8 mouse cellular contexts compared by ENCODE assay signal in genomic region chr2:130563212-130564055, GRCm38 (mm10). TPM values are rescaled to one million over a fixed set of nuclear protein-coding genes. Genes with fewer than 3 reads are reported as not detected.
DNase-seq lines count a peak whose midpoint lies in the region; ATAC-seq and TF ChIP-seq lines count a peak whose summit lies in the region.

TSS of gene Mrps26 (plus strand) at chr2:130563742.

- H3K9me3 ChIP-seq in ES-E14 (ENCODE audit: control insufficient read depth, insufficient read depth, low read depth, low read length), result no peaks in the 10 kb centered on the region
- H3K9me3 ChIP-seq in forebrain, embryonic 15.5 days, result no peaks in the 10 kb centered on the region

- H3K4me3 ChIP-seq in ES-E14 (ENCODE audit: insufficient read depth in 1 of 2, low read depth in 1 of 2, low read length in 2 of 2, poor library complexity in 1 of 2, severe bottlenecking in 1 of 2), result peak within 1 kb of the TSS; percentile 92
- peak within 1 kb of the TSS; percentile 92 for H3K4me3 ChIP-seq in forebrain, embryonic 15.5 days
- peak within 1 kb of the TSS; percentile 94 for H3K4me3 ChIP-seq in lung, adult 2 months (replicated peaks; ENCODE audit: extremely low read depth, low read depth, low read length)

- under 1% methylated on average over 61 of the region's 61 CpGs for WGBS in forebrain, embryonic 15.5 days
- WGBS in lung, adult 2 months, result 1% methylated on average over 61 of the region's 61 CpGs

- in situ Hi-C loops in ES-E14 (cut with MboI; ENCODE audit: low sequenced_read_pairs in 2 of 2, unreplicated experiment in 2 of 2), result no loop called here

- peaks cover 6% of the 10 kb centered on the region; the same call in 1 of the 2 replicates for H3K36me3 ChIP-seq in ES-E14 (ENCODE audit: control insufficient read depth, insufficient read depth, low read length, poor library complexity, severe bottlenecking)
- peaks cover 16% of the 10 kb centered on the region for H3K36me3 ChIP-seq in forebrain, embryonic 15.5 days

- no peak within 1 kb of the TSS for H3K27ac ChIP-seq in ES-E14 (ENCODE audit: insufficient read depth, low read depth, low read length, poor library complexity, severe bottlenecking)
- peak within 1 kb of the TSS; percentile 57 for H3K27ac ChIP-seq in forebrain, embryonic 15.5 days (replicated peaks)

- TF ChIP-seq POLR2A in lung, adult 2 months (IDR thresholded peaks at IDR 0.05; ENCODE audit: borderline replicate concordance, extremely low read depth, low read depth, low read length), result peak; percentile 78; the same call in 1 of the 2 replicates

- no peaks in the 10 kb centered on the region for H3K27me3 ChIP-seq in forebrain, embryonic 15.5 days

- intact Hi-C loops in heart, postnatal 25 days (cut with DNase I), result loop anchor here (5.0 kb wide), 1 partner anchor 34 kb away; no protein-coding TSS in a partner anchor

- H3K4me2 ChIP-seq in forebrain, embryonic 15.5 days (replicated peaks), result peak within 1 kb of the TSS; percentile 73

- peak; percentile 38; the same call in 1 of the 2 replicates for TF ChIP-seq CTCF in lung, adult 2 months (IDR thresholded peaks at IDR 0.05; ENCODE audit: insufficient read depth, low read length)

- peak; percentile 90 for DNase-seq in ES-E14 (ENCODE audit: low read depth, low spot score)
- peak; percentile 94 for DNase-seq in cerebellum, adult 11-12 months
- DNase-seq in heart, postnatal 25 days (ENCODE audit: low spot score), result peak; percentile 89
- peak; percentile 91 to 95 for DNase-seq in layer of hippocampus, adult 18-20 months (ENCODE audit: low spot score in 2 of 2)
- peak; percentile 87 for DNase-seq in lung, adult 2 months
- DNase-seq in thymus, adult 18-20 months, result peak; percentile 89 to 91

- peak within 1 kb of the TSS; percentile 91 for H3K9ac ChIP-seq in ES-E14 (ENCODE audit: insufficient read depth, low read depth, low read length, poor library complexity, severe bottlenecking)
- peak within 1 kb of the TSS; percentile 74 for H3K9ac ChIP-seq in forebrain, embryonic 15.5 days (replicated peaks)

- ATAC-seq in forebrain, embryonic 15.5 days (replicated peaks), result peak; percentile 99
- ATAC-seq in neutrophil, adult 5-6 weeks (ENCODE audit: extremely low read depth, insufficient number of reproducible peaks, low FRiP score, poor library complexity, severe bottlenecking), result peak; percentile 91

- H3K4me1 ChIP-seq in ES-E14 (ENCODE audit: control insufficient read depth in 2 of 2, insufficient read depth in 2 of 2, low read length in 2 of 2, poor library complexity in 1 of 2), result peaks cover 0 to 9% of the 10 kb centered on the region in 2 experiments; a peak in 2 of 4 replicates
- peaks cover 23% of the 10 kb centered on the region for H3K4me1 ChIP-seq in forebrain, embryonic 15.5 days
- peaks cover 5% of the 10 kb centered on the region for H3K4me1 ChIP-seq in lung, adult 2 months (ENCODE audit: control insufficient read depth, insufficient read depth, low read length)

TF ChIP-seq in ES-E14, 5 proteins besides CTCF, POLR2A, EP300 and RAD21:
- TF ChIP-seq ZNF384 (IDR thresholded peaks at IDR 0.05; ENCODE audit: low read depth, low read length), result no peak
- TF ChIP-seq HCFC1 (IDR thresholded peaks at IDR 0.05; ENCODE audit: borderline replicate concordance, insufficient read depth, low read length), result peak; percentile 59

RNA-seq across cellular contexts. Expression of gene Mrps26, which starts in this region (rescaled TPM):
- 42.6 and 57.0 TPM in 2 replicates for total RNA-seq in ES-E14 (2012; rRNA removed)
- polyA plus RNA-seq in forebrain, embryonic 15.5 days (2015; fragmentation: Nextera tagmentation; extraction: Ambion mirVana), result 77.8 and 82.3 TPM in 2 replicates
- 10 to 100 TPM; 73.0 to 73.7 TPM for total RNA-seq in heart, postnatal 25 days (2021)
- 10 to 100 TPM; 81.6 to 85.7 TPM for total RNA-seq in layer of hippocampus, adult 18-20 months (2021)
- 46.3 and 66.6 TPM in 2 replicates for polyA plus RNA-seq in lung, adult 2 months (2012; rRNA removed)
- 22.0 and 26.0 TPM in 2 replicates for total RNA-seq in neutrophil, adult 5-6 weeks (2017)
